ENCODE assay signal across 12 mouse cellular contexts in the genomic region with DNA sequence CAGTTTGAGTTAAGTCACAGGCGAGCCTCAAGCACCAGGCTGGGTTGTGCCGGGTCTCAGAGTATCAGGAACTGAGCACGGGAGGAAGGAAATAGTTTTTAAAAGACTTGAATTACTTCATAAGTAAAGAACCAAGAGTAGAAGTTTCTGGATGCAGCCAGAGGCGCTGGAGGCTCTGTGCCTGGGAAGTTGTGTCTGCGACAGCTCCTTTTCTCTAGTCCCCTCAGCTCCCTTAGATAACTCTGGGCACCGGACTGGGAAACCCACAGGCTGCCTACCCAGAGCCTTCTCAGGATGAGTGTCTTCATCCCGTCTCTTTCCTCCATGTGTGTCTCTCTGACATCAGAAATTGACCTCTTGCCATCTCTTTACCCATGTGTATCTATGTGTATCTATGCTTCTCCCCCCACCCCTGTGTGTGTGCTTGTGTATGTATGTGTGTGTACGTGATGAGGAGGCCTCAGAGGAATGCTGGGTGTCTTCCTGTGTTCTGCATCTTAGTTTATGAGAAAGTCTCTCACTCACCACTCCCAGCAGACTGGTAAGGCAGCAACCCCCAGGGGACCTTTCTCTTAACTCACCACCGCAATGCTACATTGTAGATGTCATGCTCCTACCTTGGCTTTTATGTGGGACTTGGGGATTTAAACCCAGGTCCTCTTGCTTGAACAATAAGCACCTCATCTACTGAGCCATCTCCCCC. TPM values are rescaled to one million over a fixed set of nuclear protein-coding genes. Genes with fewer than 3 reads are reported as not detected.
DNase-seq lines count a peak whose midpoint lies in the region; ATAC-seq and TF ChIP-seq lines count a peak whose summit lies in the region.
"Had no signal": no experiment of that assay in that cellular context is flagged by ENCODE, and none has a peak within 500 bp of the region (broad histone marks: within the 10 kb centered on the region; RNA-seq: fewer than 3 reads in every experiment).

No protein-coding gene starts in this region.

- no peak for TF ChIP-seq CTCF in layer of hippocampus, adult 2 months (conservative IDR thresholded peaks at IDR 0.05)
- TF ChIP-seq CTCF in cerebellum, adult 2 months (IDR thresholded peaks at IDR 0.05; ENCODE audit: borderline replicate concordance, insufficient read depth, low read depth, low read length), result no peak

- WGBS in liver, embryonic 15.5 days (ENCODE audit: insufficient replicate concordance), result 27% methylated on average over 9 of the region's 9 CpGs
- WGBS in cerebellum, adult 2 months, result 80% methylated on average over 9 of the region's 9 CpGs

- DNase-seq in adrenal gland, postnatal 14 days, result peak; percentile 4
- DNase-seq in adrenal gland, adult 2 months, result no peak
- DNase-seq in layer of hippocampus, adult 2 months (ENCODE audit: low spot score in 2 of 2), result no peak
- DNase-seq in layer of hippocampus, adult 18-20 months (ENCODE audit: low spot score in 2 of 2), result no peak
- no peak for DNase-seq in cerebellum, adult 2 months
- DNase-seq: forebrain, postnatal 0 days; right cerebral cortex, postnatal 14 days had no signal

- TF ChIP-seq POLR2A in cerebellum, adult 2 months (IDR thresholded peaks at IDR 0.05; ENCODE audit: borderline replicate concordance, insufficient read depth, low read length), result no peak

- H3K4me2 ChIP-seq in liver, embryonic 15.5 days, result peak overlapping the region; percentile 37
- H3K4me2 ChIP-seq: hindbrain, embryonic 14.5 days; limb, embryonic 12.5 days had no signal

- peaks cover 3% of the 10 kb centered on the region for H3K36me3 ChIP-seq in liver, embryonic 15.5 days (replicated peaks)

- no peak overlapping the region for H3K9ac ChIP-seq in liver, embryonic 15.5 days
- H3K9ac ChIP-seq: forebrain, postnatal 0 days; hindbrain, embryonic 14.5 days; limb, embryonic 12.5 days had no signal

- ATAC-seq in liver, embryonic 15.5 days (ENCODE audit: insufficient read depth), result no peak
- ATAC-seq in cerebellum, adult (ENCODE audit: insufficient number of reproducible peaks, low FRiP score, low TSS enrichment), result no peak
- ATAC-seq: forebrain, postnatal 0 days had no signal

- H3K27ac ChIP-seq in layer of hippocampus, adult 2 months, result peak overlapping the region; percentile 49; the same call in 1 of the 2 replicates
- peak overlapping the region; percentile 88 for H3K27ac ChIP-seq in brown adipose tissue, adult 24 weeks (replicated peaks; ENCODE audit: low read depth, low read length)
- H3K27ac ChIP-seq in liver, embryonic 15.5 days (replicated peaks), result peak overlapping the region; percentile 66
- H3K27ac ChIP-seq in cerebellum, adult 2 months (ENCODE audit: insufficient read depth, low read length), result no peak overlapping the region
- H3K27ac ChIP-seq: hindbrain, embryonic 14.5 days; limb, embryonic 12.5 days had no signal

- no peaks in the 10 kb centered on the region for H3K9me3 ChIP-seq in liver, embryonic 15.5 days (replicated peaks)
- H3K9me3 ChIP-seq: limb, embryonic 12.5 days had no signal

- no peak overlapping the region for H3K4me3 ChIP-seq in layer of hippocampus, adult 2 months
- no peak overlapping the region for H3K4me3 ChIP-seq in brown adipose tissue, adult 24 weeks (ENCODE audit: insufficient read depth, low read depth, low read length)
- H3K4me3 ChIP-seq in liver, embryonic 15.5 days (replicated peaks), result no peak overlapping the region
- H3K4me3 ChIP-seq in cerebellum, adult 2 months (replicated peaks; ENCODE audit: insufficient read depth, low read depth, low read length), result no peak overlapping the region
- H3K4me3 ChIP-seq: limb, embryonic 12.5 days had no signal

- peaks cover 78% of the 10 kb centered on the region for H3K4me1 ChIP-seq in brown adipose tissue, adult 24 weeks (ENCODE audit: control insufficient read depth, insufficient read depth, insufficient read length, low read length)
- H3K4me1 ChIP-seq in liver, embryonic 15.5 days (replicated peaks), result peaks cover 98% of the 10 kb centered on the region
- H3K4me1 ChIP-seq in cerebellum, adult 2 months (ENCODE audit: control insufficient read depth, insufficient read depth, low read length), result peaks cover 47% of the 10 kb centered on the region

- no peaks in the 10 kb centered on the region for H3K27me3 ChIP-seq in liver, embryonic 15.5 days
- H3K27me3 ChIP-seq in cerebellum, adult 2 months (ENCODE audit: control insufficient read depth, insufficient read depth, low read length), result no peaks in the 10 kb centered on the region
- H3K27me3 ChIP-seq: limb, embryonic 12.5 days had no signal

RNA-seq across cellular contexts. Expression of a gene that starts 6.4 kb away (rescaled TPM):
- 161 and 186 TPM in 2 replicates for total RNA-seq in adrenal gland, postnatal 14 days (2021)
- total RNA-seq in adrenal gland, adult 2 months (2021), result 100 to 1,000 TPM; 154 to 322 TPM
- 222 and 270 TPM in 2 replicates for polyA plus RNA-seq in adrenal gland, adult 2 months (2012; rRNA removed)
- 10 to 100 TPM; 45.3 to 45.4 TPM for total RNA-seq in layer of hippocampus, adult 2 months (2021)
- total RNA-seq in layer of hippocampus, adult 18-20 months (2021), result 10 to 100 TPM; 37.0 to 40.5 TPM
- polyA plus RNA-seq in brown adipose tissue, adult 24 weeks (2012; ENCODE audit: insufficient read depth, insufficient read length, missing spikeins), result 23.8 and 30.1 TPM in 2 replicates
- 34.5 and 43.8 TPM in 2 replicates for polyA plus RNA-seq in liver, embryonic 15.5 days (2015; fragmentation: Nextera tagmentation; extraction: Ambion mirVana)
- 30.3 and 35.2 TPM in 2 replicates for polyA plus RNA-seq in cerebellum, adult 2 months (2012; rRNA removed)

RNA-seq across cellular contexts. Expression of a gene that starts 27.3 kb away (rescaled TPM):
- total RNA-seq in adrenal gland, postnatal 14 days (2021), result 1.8 and 1.9 TPM in 2 replicates
- 1 to 10 TPM; 2.9 to 3.2 TPM for total RNA-seq in adrenal gland, adult 2 months (2021)
- 5.3 and 6.7 TPM in 2 replicates for polyA plus RNA-seq in adrenal gland, adult 2 months (2012; rRNA removed)
- total RNA-seq in layer of hippocampus, adult 2 months (2021), result 1 to 10 TPM; 6.4 to 7.8 TPM
- total RNA-seq in layer of hippocampus, adult 18-20 months (2021), result 1 to 10 TPM; 8.5 to 9.2 TPM
- not detected in 2 replicates for polyA plus RNA-seq in brown adipose tissue, adult 24 weeks (2012; ENCODE audit: insufficient read depth, insufficient read length, missing spikeins)
- 0.25 and 0.40 TPM in 2 replicates for polyA plus RNA-seq in liver, embryonic 15.5 days (2015; fragmentation: Nextera tagmentation; extraction: Ambion mirVana)
- 1.3 and 1.9 TPM in 2 replicates for polyA plus RNA-seq in cerebellum, adult 2 months (2012; rRNA removed)

RNA-seq across cellular contexts. Expression of a gene that starts 30.6 kb away (rescaled TPM):
- total RNA-seq in adrenal gland, postnatal 14 days (2021), result 16.2 and 28.2 TPM in 2 replicates
- 10 to 100 TPM; 70.5 to 74.9 TPM for total RNA-seq in adrenal gland, adult 2 months (2021)
- polyA plus RNA-seq in adrenal gland, adult 2 months (2012; rRNA removed), result 58.4 and 91.5 TPM in 2 replicates
- 1 to 10 TPM; 1.0 to 1.5 TPM for total RNA-seq in layer of hippocampus, adult 2 months (2021)
- total RNA-seq in layer of hippocampus, adult 18-20 months (2021), result 1 to 10 TPM in 1 of 2 experiments, not detected in 1; 1.0 TPM
- polyA plus RNA-seq in brown adipose tissue, adult 24 weeks (2012; ENCODE audit: insufficient read depth, insufficient read length, missing spikeins), result not detected in 2 replicates
- 0.70 and 0.85 TPM in 2 replicates for polyA plus RNA-seq in liver, embryonic 15.5 days (2015; fragmentation: Nextera tagmentation; extraction: Ambion mirVana)
- polyA plus RNA-seq in cerebellum, adult 2 months (2012; rRNA removed), result 0.51 and 0.52 TPM in 2 replicates
- total RNA-seq: forebrain, postnatal 0 days had no signal

RNA-seq across cellular contexts. Expression of a gene that starts 43.2 kb away (rescaled TPM):
- 33.0 and 35.2 TPM in 2 replicates for total RNA-seq in adrenal gland, postnatal 14 days (2021)
- total RNA-seq in adrenal gland, adult 2 months (2021), result 10 to 100 TPM; 30.3 to 38.7 TPM
- 36.6 and 38.1 TPM in 2 replicates for polyA plus RNA-seq in adrenal gland, adult 2 months (2012; rRNA removed)
- total RNA-seq in layer of hippocampus, adult 2 months (2021), result 10 to 100 TPM; 40.6 to 40.8 TPM
- 10 to 100 TPM; 38.8 to 42.0 TPM for total RNA-seq in layer of hippocampus, adult 18-20 months (2021)
- polyA plus RNA-seq in brown adipose tissue, adult 24 weeks (2012; ENCODE audit: insufficient read depth, insufficient read length, missing spikeins), result 9.5 and 9.8 TPM in 2 replicates
- polyA plus RNA-seq in liver, embryonic 15.5 days (2015; fragmentation: Nextera tagmentation; extraction: Ambion mirVana), result 12.0 and 13.1 TPM in 2 replicates
- polyA plus RNA-seq in cerebellum, adult 2 months (2012; rRNA removed), result 48.2 and 50.8 TPM in 2 replicates

RNA-seq across cellular contexts. Expression of a gene that starts 59.9 kb away (rescaled TPM):
- total RNA-seq in adrenal gland, postnatal 14 days (2021), result 23.7 and 41.2 TPM in 2 replicates
- total RNA-seq in adrenal gland, adult 2 months (2021), result 10 to 100 TPM; 20.1 to 68.5 TPM
- polyA plus RNA-seq in adrenal gland, adult 2 months (2012; rRNA removed), result 43.2 and 47.4 TPM in 2 replicates
- total RNA-seq in layer of hippocampus, adult 2 months (2021), result 10 to 100 TPM; 21.4 to 30.4 TPM
- 10 to 100 TPM; 19.0 to 22.6 TPM for total RNA-seq in layer of hippocampus, adult 18-20 months (2021)
- 8.3 and 14.3 TPM in 2 replicates for polyA plus RNA-seq in brown adipose tissue, adult 24 weeks (2012; ENCODE audit: insufficient read depth, insufficient read length, missing spikeins)
- 13.8 and 16.4 TPM in 2 replicates for polyA plus RNA-seq in liver, embryonic 15.5 days (2015; fragmentation: Nextera tagmentation; extraction: Ambion mirVana)
- polyA plus RNA-seq in cerebellum, adult 2 months (2012; rRNA removed), result 56.6 and 61.3 TPM in 2 replicates
